In the genomic region with DNA sequence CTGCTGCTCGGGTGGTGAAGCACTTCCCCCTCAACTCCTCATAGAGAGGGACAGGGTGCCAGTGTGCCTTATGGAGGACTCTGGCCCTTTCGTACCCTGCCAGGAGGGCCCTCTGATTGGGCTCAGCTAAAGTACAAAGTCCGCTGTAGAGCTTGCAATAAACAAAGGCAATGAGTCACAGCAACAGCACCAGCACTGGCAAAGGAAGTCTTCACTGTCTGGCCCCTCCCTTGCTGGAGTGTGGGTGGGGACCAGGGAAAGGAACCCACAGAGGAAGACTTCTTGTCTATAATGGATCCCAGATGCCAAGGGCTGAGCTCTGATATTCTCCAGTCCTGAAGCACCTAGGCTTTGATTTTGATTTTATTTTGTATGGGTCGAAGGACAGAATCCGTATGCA, we compare ENCODE assay signal across 12 mouse cellular contexts.
DNase-seq lines count a peak whose midpoint lies in the region; ATAC-seq and TF ChIP-seq lines count a peak whose summit lies in the region.
"Had no signal": no experiment of that assay in that cellular context is flagged by ENCODE, and none has a peak within 500 bp of the region (broad histone marks: within the 10 kb centered on the region; RNA-seq: fewer than 3 reads in every experiment).

No protein-coding gene starts in this region.

- ATAC-seq in lung, embryonic 14.5 days (ENCODE audit: insufficient read depth) = no peak
- ATAC-seq in activated CD4-positive, CD25-positive, alpha-beta regulatory T cell, adult 4 months = no peak
- no peak for ATAC-seq in inflammation-experienced regulatory T-cells, adult 6 months
- ATAC-seq: hindbrain, postnatal 0 days had no signal

- H3K4me3 ChIP-seq in MEL (ENCODE audit: control insufficient read depth in 1 of 2, insufficient read depth in 1 of 2, low read depth in 2 of 2, low read length in 2 of 2) = no peak overlapping the region
- H3K4me3 ChIP-seq in lung, embryonic 14.5 days (ENCODE audit: low read depth, low read length) = no peak overlapping the region
- H3K4me3 ChIP-seq: limb, embryonic 15.5 days; midbrain, embryonic 12.5 days had no signal

- no peaks in the 10 kb centered on the region for H3K36me3 ChIP-seq in MEL (ENCODE audit: control insufficient read depth in 1 of 2, insufficient read depth in 2 of 2, low read length in 2 of 2)
- H3K36me3 ChIP-seq in lung, embryonic 14.5 days (ENCODE audit: insufficient read depth) = no peaks in the 10 kb centered on the region
- H3K36me3 ChIP-seq: limb, embryonic 15.5 days; midbrain, embryonic 12.5 days had no signal

- H3K9me3 ChIP-seq in MEL (replicated peaks; ENCODE audit: insufficient read depth, low read length) = no peaks in the 10 kb centered on the region
- H3K9me3 ChIP-seq in lung, embryonic 14.5 days (ENCODE audit: low read depth, low read length) = no peaks in the 10 kb centered on the region
- H3K9me3 ChIP-seq: limb, embryonic 15.5 days; midbrain, embryonic 12.5 days had no signal

- H3K27me3 ChIP-seq in MEL (ENCODE audit: control insufficient read depth in 1 of 2, insufficient read depth in 2 of 2, low read length in 2 of 2) = peaks cover 0 to 3% of the 10 kb centered on the region in 2 experiments; a peak in 3 of 4 replicates
- no peaks in the 10 kb centered on the region for H3K27me3 ChIP-seq in lung, embryonic 14.5 days (ENCODE audit: insufficient read depth, low read length)
- H3K27me3 ChIP-seq: limb, embryonic 15.5 days; midbrain, embryonic 12.5 days had no signal

- intact Hi-C loops in left cerebral cortex, postnatal 14 days (cut with DNase I) = no loop called here

- H3K4me1 ChIP-seq in MEL (ENCODE audit: control insufficient read depth in 1 of 2, insufficient read depth in 2 of 2, low read length in 2 of 2) = no peaks in the 10 kb centered on the region
- no peaks in the 10 kb centered on the region for H3K4me1 ChIP-seq in lung, embryonic 14.5 days (ENCODE audit: insufficient read depth)
- H3K4me1 ChIP-seq: midbrain, embryonic 12.5 days had no signal

- no peak for TF ChIP-seq EP300 in MEL (IDR thresholded peaks at IDR 0.05; ENCODE audit: low read depth in 1 of 2, low read length in 2 of 2)

- H3K27ac ChIP-seq in MEL (ENCODE audit: control insufficient read depth, low read depth, low read length) = no peak overlapping the region
- H3K27ac ChIP-seq in lung, embryonic 14.5 days (ENCODE audit: low read depth) = no peak overlapping the region
- H3K27ac ChIP-seq: hindbrain, postnatal 0 days; limb, embryonic 15.5 days; midbrain, embryonic 12.5 days had no signal

- H3K79me2 ChIP-seq in MEL (ENCODE audit: control insufficient read depth, insufficient read depth, low read length, poor library complexity) = no peaks in the 10 kb centered on the region

- no peak overlapping the region for H3K9ac ChIP-seq in MEL (ENCODE audit: control insufficient read depth, low read depth, low read length, poor library complexity, severe bottlenecking)
- H3K9ac ChIP-seq in lung, embryonic 14.5 days = no peak overlapping the region
- H3K9ac ChIP-seq: limb, embryonic 15.5 days; midbrain, embryonic 12.5 days had no signal

- TF ChIP-seq CTCF in MEL (IDR thresholded peaks at IDR 0.05 in 2 of 3, conservative IDR thresholded peaks at IDR 0.05 in 1 of 3; ENCODE audit: control insufficient read depth in 1 of 3, insufficient read depth in 1 of 3, low read depth in 2 of 3, low read length in 3 of 3, poor library complexity in 1 of 3, severe bottlenecking in 1 of 3) = no peak
- no peak for TF ChIP-seq CTCF in lung, embryonic 14.5 days (IDR thresholded peaks at IDR 0.05; ENCODE audit: low read depth)

- TF ChIP-seq RAD21 in MEL (IDR thresholded peaks at IDR 0.05; ENCODE audit: low read depth, low read length) = no peak

- no peak for TF ChIP-seq POLR2A in MEL (IDR thresholded peaks at IDR 0.05; ENCODE audit: control insufficient read depth in 1 of 2, insufficient read depth in 1 of 2, low read depth in 1 of 2, low read length in 2 of 2, poor library complexity in 1 of 2)

- H3K4me2 ChIP-seq in lung, embryonic 14.5 days = no peak overlapping the region
- H3K4me2 ChIP-seq: limb, embryonic 15.5 days; midbrain, embryonic 12.5 days had no signal

- WGBS in lung, embryonic 14.5 days = 54% methylated on average over 5 of the region's 5 CpGs

- DNase-seq in MEL (ENCODE audit: low read depth, low spot score) = peak; percentile 7
- peak; percentile 63 for DNase-seq in embryo, embryonic 11 days
- peak; percentile 13 for DNase-seq in kidney, adult 18-20 months
- DNase-seq in lung, embryonic 14.5 days = peak; percentile 57
- no peak for DNase-seq in natural killer cell, adult 2 months (ENCODE audit: low spot score in 2 of 2)
- DNase-seq in left cerebral cortex, postnatal 14 days (ENCODE audit: low spot score in 2 of 2) = no peak
- DNase-seq: thymus, postnatal 36 days had no signal

TF ChIP-seq in MEL, 35 proteins besides CTCF, POLR2A, EP300 and RAD21:
- TF ChIP-seq MYB (IDR thresholded peaks at IDR 0.05; ENCODE audit: low read depth, low read length) (no peak), POLR2AphosphoS2 (IDR thresholded peaks at IDR 0.05; ENCODE audit: low read length) (no peak), E2F4 (IDR thresholded peaks at IDR 0.05; ENCODE audit: borderline replicate concordance, low read depth, low read length) (no peak), MAFK (IDR thresholded peaks at IDR 0.05; ENCODE audit: borderline replicate concordance, low read depth, low read length) (no peak), SMC3 (IDR thresholded peaks at IDR 0.05; ENCODE audit: low read depth, low read length) (no peak), MEF2A (IDR thresholded peaks at IDR 0.05; ENCODE audit: extremely low read depth, insufficient replicate concordance, low read depth, low read length, poor library complexity, severe bottlenecking) (no peak), MYC (IDR thresholded peaks at IDR 0.05; ENCODE audit: low read depth, low read length) (no peak), MAX (IDR thresholded peaks at IDR 0.05; ENCODE audit: low read length) (no peak), RCOR1 (IDR thresholded peaks at IDR 0.05; ENCODE audit: low read depth, low read length) (no peak), NELFE (IDR thresholded peaks at IDR 0.05; ENCODE audit: low read depth, low read length) (no peak), CHD2 (IDR thresholded peaks at IDR 0.05; ENCODE audit: low read length) (no peak), ZC3H11A (IDR thresholded peaks at IDR 0.05; ENCODE audit: low read depth, low read length) (no peak), ETS1 (IDR thresholded peaks at IDR 0.05; ENCODE audit: low read depth, low read length) (no peak), BHLHE40 (IDR thresholded peaks at IDR 0.05; ENCODE audit: borderline replicate concordance, low read depth, low read length) (no peak)

Comparison
In these comparisons a context has a peak if more than half of its experiments do, and no peak if none do; other contexts are left out.
1. DNase-seq: peak in MEL (single experiment), embryo, embryonic 11 days (single experiment), kidney, adult 18-20 months (single experiment) and lung, embryonic 14.5 days (single experiment); none in natural killer cell, adult 2 months (0 of 2) and left cerebral cortex, postnatal 14 days (0 of 2).